Mouse (Mus musculus) liver, embryonic 14.5 days (tissue): ENCODE data around the gene Gfra1.

Source experiments
- CTCF ChIP-seq: IDR thresholded peaks from 2 replicates; pipeline ENCODE4 v1.5.1; 2016; ENCODE audit warnings: antibody characterized with exemption, low read depth, control low read depth
- EP300 ChIP-seq: IDR thresholded peaks from 2 replicates; pipeline ENCODE4 v1.6.1; 2016; ENCODE audit warnings: antibody characterized with exemption, low read depth

DNA sequence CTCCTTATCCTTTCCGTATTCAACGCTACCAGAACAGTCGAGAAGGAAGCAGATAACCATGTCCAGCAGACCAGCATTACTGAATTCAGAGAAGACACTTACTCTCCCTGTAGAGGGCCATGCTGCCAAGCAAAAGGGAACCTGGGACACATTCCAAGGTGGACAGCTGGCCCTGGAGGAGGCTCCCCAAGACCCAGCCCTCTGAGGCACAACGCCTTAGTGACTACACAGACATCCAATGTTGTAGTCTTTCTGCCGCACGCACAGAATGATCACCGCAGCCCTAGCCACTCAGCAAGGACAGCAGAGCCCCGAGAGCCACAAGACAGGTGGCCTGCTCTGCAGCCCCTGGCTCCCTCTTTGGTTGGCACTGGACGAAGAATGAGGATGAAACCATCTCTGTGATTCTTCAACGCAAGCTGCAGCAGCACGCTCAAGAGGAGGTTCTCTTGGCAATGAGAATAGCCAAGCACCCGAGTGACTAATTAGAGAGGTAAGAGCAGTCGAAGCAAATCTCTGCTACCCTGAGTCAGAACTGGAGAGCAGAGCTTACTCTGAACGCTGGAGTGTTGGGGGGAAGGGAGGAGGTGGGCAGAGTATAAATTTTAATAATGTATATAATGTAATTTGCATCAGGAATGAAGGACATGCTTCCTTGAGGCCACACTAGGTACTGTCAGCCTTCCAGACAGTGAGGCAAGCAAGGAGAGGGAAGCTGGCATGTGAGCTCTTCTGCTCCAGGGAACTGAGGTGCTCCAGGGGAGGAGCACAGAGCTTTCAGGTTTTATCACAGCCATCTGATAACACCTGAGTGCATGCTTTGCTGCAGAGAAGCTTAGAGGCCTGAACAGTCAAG is 159.5 kb downstream of the Gfra1 start:
- TF ChIP-seq CTCF = no peak
- TF ChIP-seq EP300 = no peak
